Mouse (Mus musculus) yolk sac, embryonic 10.5 days (tissue): ENCODE data around the gene Irgq.
"Not testable (repeated sequence)": the region's sequence is repeated elsewhere in the genome, so short reads cannot be mapped to it uniquely, and the experiment has no call there.

ENCODE experiments used
- DNase-seq: peaks from one replicate; pipeline ENCODE4 v3.0.0-alpha.2; 2017; ENCODE audit warnings: low spot score

The Irgq gene

GRCm38 (mm10) chr7:24516319-24516718 lies 14.2 kb upstream of the Irgq start:
- DNase-seq, result not testable (repeated sequence)

GRCm38 (mm10) chr7:24517077-24517476 lies 13.4 kb upstream of the Irgq start:
- no peak for DNase-seq

- DNase-seq, result no peak
Measured at GRCm38 (mm10) chr7:24517654-24518053, 12.8 kb upstream of the Irgq start.

- DNase-seq, result no peak
Measured at GRCm38 (mm10) chr7:24519130-24519529, 11.4 kb upstream of the Irgq start.

GRCm38 (mm10) chr7:24520054-24520453 lies 10.4 kb upstream of the Irgq start:
- not testable (repeated sequence) for DNase-seq

GRCm38 (mm10) chr7:24522805-24523204 lies 7.7 kb upstream of the Irgq start:
- DNase-seq, result no peak

- DNase-seq, result no peak
Measured at GRCm38 (mm10) chr7:24523723-24524122, 6.8 kb upstream of the Irgq start.

- no peak for DNase-seq
Measured at GRCm38 (mm10) chr7:24524978-24525377, 5.5 kb upstream of the Irgq start.

- DNase-seq, result no peak
Measured at GRCm38 (mm10) chr7:24525686-24526420, 4.6 kb upstream of the Irgq start.

GRCm38 (mm10) chr7:24528861-24529260 lies 1.6 kb upstream of the Irgq start:
- DNase-seq, result no peak

GRCm38 (mm10) chr7:24529580-24529979 lies 909 bp upstream of the Irgq start:
- DNase-seq, result no peak

GRCm38 (mm10) chr7:24531211-24531971 lies 902 bp downstream of the Irgq start:
- DNase-seq, result peak; percentile 71

- DNase-seq, result no peak
Measured at GRCm38 (mm10) chr7:24533031-24533571, 2.6 kb downstream of the Irgq start.

GRCm38 (mm10) chr7:24533806-24534205 lies 3.3 kb downstream of the Irgq start:
- DNase-seq, result no peak

GRCm38 (mm10) chr7:24534301-24534700 lies 3.8 kb downstream of the Irgq start:
- no peak for DNase-seq

GRCm38 (mm10) chr7:24537081-24537480 lies 6.6 kb downstream of the Irgq start:
- DNase-seq, result no peak

GRCm38 (mm10) chr7:24537591-24537990 lies 7.1 kb downstream of the Irgq start:
- no peak for DNase-seq

- no peak for DNase-seq
Measured at GRCm38 (mm10) chr7:24538154-24538553, 7.7 kb downstream of the Irgq start.

GRCm38 (mm10) chr7:24538701-24539100 lies 8.2 kb downstream of the Irgq start:
- no peak for DNase-seq

- DNase-seq, result no peak
Measured at GRCm38 (mm10) chr7:24539686-24540085, 9.2 kb downstream of the Irgq start.

- DNase-seq, result no peak
Measured at GRCm38 (mm10) chr7:24544506-24544905, 14.0 kb downstream of the Irgq start.

- no peak for DNase-seq
Measured at GRCm38 (mm10) chr7:24546068-24546614, 15.7 kb downstream of the Irgq start, which contains the start of the genes Pinlyp and Xrcc1. TSS of gene Pinlyp (minus strand) at chr7:24546118. TSS of gene Xrcc1 (plus strand) at chr7:24546289.
